Mouse (Mus musculus) embryo, embryonic 9.5 days (tissue): ENCODE measurements at regions not wholly inside any gene's neighbourhood (a gene's known extent, or its start where the extent isn't known, plus 50 kb on each side); places are given as distances from the start of the nearest gene placed in this dataset.

ENCODE experiments used
- DNase-seq: peaks from one replicate; pipeline ENCODE4 v3.0.0-alpha.2; 2017; ENCODE audit errors: extremely low spot score

GRCm38 (mm10) chr9:52379031-52379430 is 210.7 kb upstream of the Zc3h12c start:
- DNase-seq: no peak

DNA sequence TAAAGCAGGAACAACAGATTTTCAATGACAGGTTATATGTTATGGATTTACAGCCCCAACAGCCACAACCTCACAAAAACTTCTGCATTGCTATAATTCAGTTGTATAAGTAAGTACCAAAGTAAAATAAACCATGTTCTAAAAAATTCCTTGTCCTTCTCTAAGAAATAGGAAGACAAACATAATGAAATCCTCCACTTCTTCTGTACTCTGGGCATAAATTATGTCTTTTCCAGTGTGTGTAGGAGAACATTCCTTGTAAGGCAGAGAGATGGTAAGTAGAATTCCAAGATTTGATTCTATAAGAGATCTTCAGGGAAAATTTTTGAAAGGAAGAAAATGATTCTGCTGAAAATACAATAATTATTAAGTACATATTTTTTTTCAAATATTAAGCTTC is 209.4 kb upstream of the Zc3h12c start:
- DNase-seq: no peak

GRCm38 (mm10) chr9:52376914-52377313 is 208.5 kb upstream of the Zc3h12c start:
- no peak for DNase-seq

DNA sequence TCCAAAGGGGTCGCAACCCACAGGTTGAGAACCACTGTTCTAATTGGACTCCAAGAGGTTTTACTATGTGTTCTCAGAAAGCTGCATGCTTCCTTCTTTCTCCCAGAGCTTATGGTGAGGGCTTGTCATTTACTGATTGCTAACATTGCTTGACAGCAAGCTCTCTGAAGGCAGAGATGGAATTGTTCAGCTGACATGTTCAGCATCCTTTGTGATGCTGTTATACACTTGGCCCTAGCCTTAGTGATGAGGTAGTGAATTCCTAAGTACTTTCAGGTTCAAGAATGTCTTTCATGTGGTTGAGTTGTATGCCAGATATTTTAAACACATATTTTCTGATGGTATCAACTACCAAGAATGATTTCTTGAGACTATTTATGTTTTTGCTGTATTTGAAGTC is 202.9 kb upstream of the Zc3h12c start:
- no peak for DNase-seq

DNA sequence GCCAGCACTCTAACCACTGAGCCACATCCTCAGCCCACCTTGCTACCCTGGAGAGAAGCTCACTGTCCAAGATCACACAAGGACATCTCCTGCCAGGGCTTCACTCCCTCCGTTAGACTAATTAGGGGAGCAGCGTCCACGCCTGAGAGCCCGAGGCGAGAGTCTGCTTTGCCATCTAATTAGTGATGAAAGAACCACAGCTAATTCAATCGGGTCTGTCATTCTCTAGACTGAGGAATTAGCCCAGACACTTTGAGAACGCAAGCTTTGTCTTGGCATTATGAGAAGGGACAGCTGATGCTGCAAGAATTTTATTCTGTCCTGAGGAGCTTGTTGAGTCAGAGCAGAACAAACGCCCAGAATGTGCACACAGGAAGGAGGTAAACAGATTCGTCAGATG is 200.5 kb upstream of the Zc3h12c start:
- DNase-seq: no peak

GRCm38 (mm10) chr9:52368080-52368479 is 199.7 kb upstream of the Zc3h12c start:
- no peak for DNase-seq

- DNase-seq: no peak
These were observed 197.7 kb upstream of the Zc3h12c start for GRCm38 (mm10) chr9:52366046-52366445.

DNA sequence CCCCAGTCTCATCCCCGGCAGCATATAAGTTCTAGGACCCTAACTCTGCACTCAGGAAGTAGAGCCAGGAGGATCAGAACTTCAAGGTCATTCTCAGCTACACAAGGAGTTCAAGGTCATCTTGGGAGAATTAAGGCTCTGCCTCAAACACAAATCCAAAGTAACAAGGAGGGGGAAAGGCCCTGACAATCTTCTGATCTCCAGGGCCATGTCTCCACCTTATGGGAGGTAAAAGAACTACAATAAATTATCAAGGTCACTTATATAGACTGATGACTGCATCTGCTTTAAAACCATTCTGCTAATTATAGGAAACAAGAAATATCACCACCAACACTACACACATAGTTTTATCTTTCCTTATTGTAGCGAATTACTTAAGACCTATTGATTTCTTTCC is 193.2 kb upstream of the Zc3h12c start:
- no peak for DNase-seq

GRCm38 (mm10) chr9:52359416-52359815 is 191.0 kb upstream of the Zc3h12c start:
- no peak for DNase-seq

- DNase-seq: no peak
These were observed 188.2 kb upstream of the Zc3h12c start for GRCm38 (mm10) chr9:52356549-52356948.

DNA sequence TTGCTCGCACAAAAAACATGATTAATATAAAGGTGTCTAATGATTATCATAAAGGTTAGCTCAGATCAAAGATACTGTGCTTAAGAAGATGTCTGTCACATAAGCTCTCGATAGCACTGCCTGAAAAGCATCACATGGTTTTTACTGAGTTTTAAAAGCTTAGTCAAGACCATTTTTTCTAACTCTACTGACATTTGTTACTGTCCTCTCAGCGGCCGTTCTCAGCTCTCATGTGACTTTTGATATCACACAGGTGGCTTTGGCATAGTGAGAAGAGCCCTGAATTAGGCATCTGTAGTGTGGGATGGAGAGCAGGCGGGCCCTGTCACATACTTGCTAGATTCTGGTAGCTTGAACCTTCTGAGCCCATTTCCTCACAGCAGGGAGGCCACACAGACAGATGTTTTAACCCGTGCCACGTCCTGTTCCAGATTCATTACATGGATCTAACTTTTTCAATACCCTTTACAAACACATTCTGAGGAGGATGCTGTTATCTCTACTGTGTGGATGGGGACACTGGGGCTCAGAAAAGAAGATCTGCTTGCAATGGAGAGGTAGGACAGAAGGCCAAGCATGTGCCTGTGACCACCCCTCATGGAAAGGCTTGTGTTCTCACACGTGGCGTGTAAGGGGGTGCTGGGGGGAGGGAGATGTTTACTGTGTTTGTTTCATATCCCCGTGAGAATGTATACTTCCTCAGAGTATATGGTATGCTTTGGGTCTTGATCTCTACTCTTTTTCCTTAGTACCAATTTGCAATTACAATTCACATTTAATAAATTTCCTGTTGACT is 187.0 kb upstream of the Zc3h12c start:
- DNase-seq: no peak

GRCm38 (mm10) chr9:52348536-52349527 is 180.5 kb upstream of the Zc3h12c start:
- DNase-seq: no peak

- no peak for DNase-seq
These were observed 176.0 kb upstream of the Zc3h12c start for GRCm38 (mm10) chr9:52344177-52344877.

GRCm38 (mm10) chr9:52341029-52341428 is 172.7 kb upstream of the Zc3h12c start:
- DNase-seq: no peak

- DNase-seq: no peak
These were observed 169.5 kb upstream of the Zc3h12c start for GRCm38 (mm10) chr9:52337786-52338322.

DNA sequence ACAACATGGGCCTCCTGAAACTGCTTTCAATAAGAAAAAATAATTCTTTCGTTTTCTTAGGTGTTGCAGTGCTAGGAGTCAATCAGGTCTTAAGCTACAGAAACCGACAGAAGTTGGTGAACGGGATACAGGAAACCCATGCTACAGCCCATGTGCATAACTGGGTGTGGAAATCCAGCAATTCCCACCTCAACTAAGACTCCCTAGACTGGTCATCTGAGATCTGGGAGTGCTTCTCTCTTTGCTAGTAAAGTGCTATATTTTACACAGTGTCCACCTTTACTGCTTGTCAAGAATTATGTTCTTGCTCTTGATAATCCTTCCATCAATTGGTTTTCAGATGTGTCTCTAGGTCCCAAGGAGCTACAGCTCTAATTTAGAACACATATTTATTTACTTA is 166.4 kb upstream of the Zc3h12c start:
- no peak for DNase-seq

DNA sequence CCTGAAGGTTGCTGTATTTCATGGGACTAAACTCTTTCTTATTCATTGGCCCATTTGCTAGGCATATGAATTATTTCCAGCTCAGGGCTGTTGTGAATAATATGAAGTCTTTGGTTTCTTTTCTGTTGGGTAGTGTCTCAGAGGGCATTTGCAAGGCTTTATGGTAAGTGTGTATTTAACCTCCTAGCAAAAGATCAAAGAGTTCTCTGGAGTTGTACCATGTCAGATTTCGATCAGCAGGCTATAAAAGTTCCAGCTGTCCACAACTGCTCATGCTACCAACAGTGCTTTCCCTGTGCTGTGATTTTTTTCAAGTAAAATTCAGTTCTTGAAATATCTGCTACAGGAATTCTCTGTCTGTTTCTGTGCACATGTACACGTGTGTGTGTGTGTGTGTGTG is 165.5 kb upstream of the Zc3h12c start:
- no peak for DNase-seq

DNA sequence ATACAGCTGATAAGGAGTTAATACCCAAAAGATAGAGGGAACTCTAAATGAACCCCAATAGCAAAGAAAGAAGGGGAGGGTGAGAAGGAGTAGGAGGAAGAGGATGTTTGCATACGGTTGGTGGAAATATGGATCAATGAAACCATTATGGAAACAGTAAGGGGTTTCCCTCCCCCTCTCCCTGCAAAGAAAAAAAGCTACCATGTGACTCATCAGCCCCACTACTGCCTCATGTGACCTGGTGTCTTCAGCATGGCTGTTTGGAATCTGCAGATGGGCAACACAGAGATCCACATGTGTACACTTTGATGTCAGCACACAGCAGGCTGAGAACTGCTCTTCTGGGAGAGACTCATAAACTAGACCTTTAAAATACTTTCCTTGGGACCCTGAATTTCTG is 163.4 kb upstream of the Zc3h12c start:
- no peak for DNase-seq

- DNase-seq: no peak
These were observed 162.3 kb upstream of the Zc3h12c start for GRCm38 (mm10) chr9:52330652-52331051.

- DNase-seq: no peak
These were observed 156.0 kb upstream of the Zc3h12c start for GRCm38 (mm10) chr9:52324347-52324746.

- DNase-seq: no peak
These were observed 155.4 kb upstream of the Zc3h12c start for GRCm38 (mm10) chr9:52323757-52324156.

GRCm38 (mm10) chr9:52323226-52323625 is 154.9 kb upstream of the Zc3h12c start:
- DNase-seq: no peak
